Mouse (Mus musculus): ENCODE results near the gene Slc9a9. TPM values are rescaled to one million over a fixed set of nuclear protein-coding genes. Genes with fewer than 3 reads are reported as not detected.

Gene Slc9a9
- polyA plus RNA-seq, 1 experiment, result 0.69 TPM

- no peaks in the 10 kb centered on the region for H3K36me3 ChIP-seq (replicated peaks; ENCODE audit: low read length)
- H3K4me3 ChIP-seq (replicated peaks), result no peak overlapping the region
- H3K27me3 ChIP-seq (replicated peaks), result no peaks in the 10 kb centered on the region
- H3K9me3 ChIP-seq, result no peaks in the 10 kb centered on the region
- H3K4me1 ChIP-seq, result no peaks in the 10 kb centered on the region
- TF ChIP-seq GATA1 (IDR thresholded peaks at IDR 0.05; ENCODE audit: borderline replicate concordance, low read length), result no peak
- TF ChIP-seq FLI1 (IDR thresholded peaks at IDR 0.05; ENCODE audit: low read length), result no peak
Measured at GRCm38 (mm10) chr9:95161699-95162098, 492.0 kb downstream of the Slc9a9 start.

DNA sequence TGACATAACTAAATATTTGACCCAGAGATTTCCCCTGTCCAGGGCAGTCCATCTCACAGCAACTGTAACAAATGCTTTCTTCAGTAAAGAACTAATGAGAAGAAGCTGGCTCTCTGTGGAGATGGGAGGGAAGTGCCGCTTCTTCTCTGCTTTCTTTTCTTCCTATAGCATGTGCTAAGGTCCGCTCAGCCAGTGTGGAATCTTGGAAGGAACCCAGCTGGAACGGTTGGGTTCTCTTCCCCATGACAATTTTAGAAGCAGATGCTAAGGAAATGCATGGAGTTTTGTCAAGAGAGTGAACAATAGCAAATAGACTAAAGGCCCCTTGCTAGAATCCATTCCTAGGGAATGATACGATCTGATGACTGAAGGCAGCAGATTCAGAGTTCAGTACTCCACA lies 496.5 kb downstream of the Slc9a9 start:
- no peaks in the 10 kb centered on the region for H3K36me3 ChIP-seq (replicated peaks; ENCODE audit: low read length)
- H3K9me3 ChIP-seq, result no peaks in the 10 kb centered on the region
- H3K4me3 ChIP-seq (replicated peaks), result no peak overlapping the region
- TF ChIP-seq GATA1 (IDR thresholded peaks at IDR 0.05; ENCODE audit: borderline replicate concordance, low read length), result no peak
- TF ChIP-seq FLI1 (IDR thresholded peaks at IDR 0.05; ENCODE audit: low read length), result no peak
- peaks cover 3% of the 10 kb centered on the region for H3K27me3 ChIP-seq (replicated peaks)
- H3K4me1 ChIP-seq, result no peaks in the 10 kb centered on the region

DNA sequence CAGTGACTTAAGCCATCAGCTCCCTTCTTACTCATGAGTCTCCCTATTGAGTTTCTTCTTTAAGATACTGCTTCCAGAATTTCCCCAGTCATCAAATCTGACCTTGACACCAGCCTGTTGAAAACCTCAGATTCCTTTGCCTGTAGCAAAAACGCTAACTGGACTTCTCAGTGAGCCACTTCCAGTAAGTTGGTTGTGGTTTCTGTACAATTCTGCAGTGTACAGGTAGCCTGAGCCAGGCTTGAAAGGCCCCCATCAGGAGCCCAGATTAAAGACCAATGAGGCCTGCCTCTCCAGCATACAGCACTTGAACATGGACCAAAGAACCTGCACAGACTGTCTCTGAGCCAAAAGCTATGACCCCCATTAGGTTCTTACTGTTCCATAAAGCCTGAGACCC lies 498.1 kb downstream of the Slc9a9 start:
- Histone ChIP-seq H3K27me3 (replicated peaks) (peaks cover 3% of the 10 kb centered on the region), H3K9me3 (no peaks in the 10 kb centered on the region), H3K4me1 (no peaks in the 10 kb centered on the region), H3K36me3 (replicated peaks; ENCODE audit: low read length) (no peaks in the 10 kb centered on the region), H3K4me3 (replicated peaks) (no peak overlapping the region)
- TF ChIP-seq FLI1 (IDR thresholded peaks at IDR 0.05; ENCODE audit: low read length) (no peak), GATA1 (IDR thresholded peaks at IDR 0.05; ENCODE audit: borderline replicate concordance, low read length) (no peak)

GRCm38 (mm10) chr9:95168487-95169008 lies 498.8 kb downstream of the Slc9a9 start:
- Histone ChIP-seq H3K36me3 (replicated peaks; ENCODE audit: low read length) (no peaks in the 10 kb centered on the region), H3K4me3 (replicated peaks) (no peak overlapping the region), H3K27me3 (replicated peaks) (peaks cover 6% of the 10 kb centered on the region), H3K9me3 (0 out of 2 replicates have a peak, but pooled peaks cover 2% of the 10 kb centered on the region), H3K4me1 (no peaks in the 10 kb centered on the region)
- TF ChIP-seq GATA1 (IDR thresholded peaks at IDR 0.05; ENCODE audit: borderline replicate concordance, low read length) (no peak), FLI1 (IDR thresholded peaks at IDR 0.05; ENCODE audit: low read length) (no peak)

GRCm38 (mm10) chr9:95178170-95178569 lies 508.5 kb downstream of the Slc9a9 start:
- Histone ChIP-seq H3K36me3 (replicated peaks; ENCODE audit: low read length) (no peaks in the 10 kb centered on the region), H3K9me3 (0 out of 2 replicates have a peak, but pooled peaks cover 5% of the 10 kb centered on the region), H3K4me1 (no peaks in the 10 kb centered on the region), H3K27me3 (replicated peaks) (peaks cover 9% of the 10 kb centered on the region), H3K4me3 (replicated peaks) (no peak overlapping the region)
- no peak for TF ChIP-seq FLI1 (IDR thresholded peaks at IDR 0.05; ENCODE audit: low read length)
- no peak for TF ChIP-seq GATA1 (IDR thresholded peaks at IDR 0.05; ENCODE audit: borderline replicate concordance, low read length)

DNA sequence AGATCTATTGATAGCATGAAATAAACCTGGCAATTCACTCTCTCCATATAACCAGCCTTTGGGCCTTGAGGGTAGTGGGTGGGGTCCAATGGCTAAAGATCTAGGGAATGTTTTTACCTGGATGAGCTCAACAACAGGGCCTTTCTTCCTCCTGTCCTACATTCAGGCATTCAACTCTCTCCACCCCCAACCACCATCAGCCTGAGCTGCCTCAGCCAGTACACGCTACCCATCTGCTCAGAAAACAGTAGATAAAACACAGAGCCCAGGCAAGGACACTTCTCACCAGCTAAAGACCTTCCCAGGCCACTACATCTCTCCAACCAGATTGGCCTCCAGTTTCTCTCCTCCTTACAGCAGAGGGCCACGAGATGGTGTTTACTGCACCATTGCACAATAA lies 510.3 kb downstream of the Slc9a9 start:
- H3K4me3 ChIP-seq (replicated peaks), result no peak overlapping the region
- peaks cover 2% of the 10 kb centered on the region; the same call in 1 of the 2 replicates for H3K9me3 ChIP-seq
- no peaks in the 10 kb centered on the region for H3K36me3 ChIP-seq (replicated peaks; ENCODE audit: low read length)
- H3K27me3 ChIP-seq (replicated peaks), result peaks cover 6% of the 10 kb centered on the region
- H3K4me1 ChIP-seq, result no peaks in the 10 kb centered on the region
- TF ChIP-seq GATA1 (IDR thresholded peaks at IDR 0.05; ENCODE audit: borderline replicate concordance, low read length) (no peak), FLI1 (IDR thresholded peaks at IDR 0.05; ENCODE audit: low read length) (no peak)

DNA sequence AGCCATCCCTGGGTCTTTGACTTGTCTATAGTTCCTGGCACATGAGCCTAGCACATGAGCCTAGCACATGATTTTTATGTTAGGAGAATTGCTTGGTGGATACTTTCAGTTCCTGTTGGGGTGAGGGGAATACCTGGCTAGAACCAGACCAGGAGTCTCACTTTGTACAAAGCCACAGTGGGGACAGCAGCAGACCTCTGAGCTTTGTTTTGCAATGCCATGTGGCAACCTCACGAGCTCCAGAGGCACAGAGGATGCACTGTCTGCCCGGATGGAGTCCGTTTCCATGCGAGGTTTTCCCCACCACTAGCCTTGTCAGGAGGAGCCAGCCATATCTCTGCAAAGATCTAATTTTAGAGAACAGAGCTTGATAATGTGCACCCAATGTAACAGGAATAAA lies 510.9 kb downstream of the Slc9a9 start:
- no peak for TF ChIP-seq FLI1 (IDR thresholded peaks at IDR 0.05; ENCODE audit: low read length)
- no peak for TF ChIP-seq GATA1 (IDR thresholded peaks at IDR 0.05; ENCODE audit: borderline replicate concordance, low read length)
- no peaks in the 10 kb centered on the region for H3K4me1 ChIP-seq
- H3K4me3 ChIP-seq (replicated peaks), result no peak overlapping the region
- peaks cover 7% of the 10 kb centered on the region; the same call in 1 of the 2 replicates for H3K9me3 ChIP-seq
- H3K36me3 ChIP-seq (replicated peaks; ENCODE audit: low read length), result no peaks in the 10 kb centered on the region
- H3K27me3 ChIP-seq (replicated peaks), result peaks cover 6% of the 10 kb centered on the region

- Histone ChIP-seq H3K4me3 (replicated peaks) (no peak overlapping the region), H3K9me3 (peaks cover 9% of the 10 kb centered on the region; the same call in 1 of the 2 replicates), H3K27me3 (replicated peaks) (peaks cover 6% of the 10 kb centered on the region), H3K36me3 (replicated peaks; ENCODE audit: low read length) (no peaks in the 10 kb centered on the region), H3K4me1 (peaks cover 5% of the 10 kb centered on the region)
- no peak for TF ChIP-seq GATA1 (IDR thresholded peaks at IDR 0.05; ENCODE audit: borderline replicate concordance, low read length)
- TF ChIP-seq FLI1 (IDR thresholded peaks at IDR 0.05; ENCODE audit: low read length), result no peak
Measured at GRCm38 (mm10) chr9:95181241-95182043, 511.7 kb downstream of the Slc9a9 start.

DNA sequence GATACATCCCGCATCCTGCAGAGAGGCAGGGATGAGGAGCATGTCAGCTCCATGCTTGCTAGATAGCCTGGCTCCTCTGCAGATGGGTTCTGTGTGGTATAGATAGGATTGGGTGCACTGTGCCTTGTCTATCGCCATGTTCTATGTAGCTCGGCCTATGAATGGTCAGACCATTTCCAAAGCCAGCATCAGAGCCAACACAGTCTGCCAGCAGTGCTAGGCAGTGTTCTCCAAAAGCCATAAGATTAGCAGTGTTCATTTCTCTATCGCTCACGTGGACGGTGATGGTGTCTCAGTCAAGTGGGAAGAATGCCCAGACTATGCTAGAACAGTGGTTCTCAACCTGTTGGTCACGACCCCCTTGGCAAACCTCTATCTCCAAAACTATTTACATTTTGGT lies 512.6 kb downstream of the Slc9a9 start:
- TF ChIP-seq FLI1 (IDR thresholded peaks at IDR 0.05; ENCODE audit: low read length) (no peak), GATA1 (IDR thresholded peaks at IDR 0.05; ENCODE audit: borderline replicate concordance, low read length) (no peak)
- Histone ChIP-seq H3K4me1 (peaks cover 5% of the 10 kb centered on the region), H3K27me3 (replicated peaks) (peaks cover 6% of the 10 kb centered on the region), H3K4me3 (replicated peaks) (no peak overlapping the region), H3K9me3 (peaks cover 9% of the 10 kb centered on the region; the same call in 1 of the 2 replicates), H3K36me3 (replicated peaks; ENCODE audit: low read length) (no peaks in the 10 kb centered on the region)

DNA sequence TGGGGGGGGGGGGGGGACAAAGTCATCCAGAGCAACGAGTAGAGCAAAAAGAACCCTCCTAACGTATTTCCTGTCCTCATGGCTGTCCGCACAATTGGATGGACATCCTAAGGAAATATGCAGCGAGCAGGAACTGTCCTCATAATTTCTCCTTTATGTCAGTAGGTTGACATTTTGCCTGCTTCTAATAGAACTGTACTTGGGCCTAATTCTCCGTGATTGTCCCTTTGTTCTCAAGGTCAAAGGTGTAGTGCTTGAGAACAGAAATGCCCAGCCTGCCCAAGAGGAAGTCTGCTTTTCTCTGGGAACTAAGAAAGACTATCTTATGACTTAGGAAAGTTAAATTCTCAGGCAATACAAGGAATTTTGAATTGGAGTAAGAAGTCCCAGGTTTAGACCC lies 514.7 kb downstream of the Slc9a9 start:
- H3K9me3 ChIP-seq, result peaks cover 9% of the 10 kb centered on the region; the same call in 1 of the 2 replicates
- no peak overlapping the region for H3K4me3 ChIP-seq (replicated peaks)
- no peaks in the 10 kb centered on the region for H3K36me3 ChIP-seq (replicated peaks; ENCODE audit: low read length)
- H3K27me3 ChIP-seq (replicated peaks), result peaks cover 4% of the 10 kb centered on the region
- H3K4me1 ChIP-seq, result peaks cover 9% of the 10 kb centered on the region
- TF ChIP-seq FLI1 (IDR thresholded peaks at IDR 0.05; ENCODE audit: low read length) (no peak), GATA1 (IDR thresholded peaks at IDR 0.05; ENCODE audit: borderline replicate concordance, low read length) (no peak)

Measured in megakaryocyte, embryonic 14.5 days (primary cell).